In the genomic region with DNA sequence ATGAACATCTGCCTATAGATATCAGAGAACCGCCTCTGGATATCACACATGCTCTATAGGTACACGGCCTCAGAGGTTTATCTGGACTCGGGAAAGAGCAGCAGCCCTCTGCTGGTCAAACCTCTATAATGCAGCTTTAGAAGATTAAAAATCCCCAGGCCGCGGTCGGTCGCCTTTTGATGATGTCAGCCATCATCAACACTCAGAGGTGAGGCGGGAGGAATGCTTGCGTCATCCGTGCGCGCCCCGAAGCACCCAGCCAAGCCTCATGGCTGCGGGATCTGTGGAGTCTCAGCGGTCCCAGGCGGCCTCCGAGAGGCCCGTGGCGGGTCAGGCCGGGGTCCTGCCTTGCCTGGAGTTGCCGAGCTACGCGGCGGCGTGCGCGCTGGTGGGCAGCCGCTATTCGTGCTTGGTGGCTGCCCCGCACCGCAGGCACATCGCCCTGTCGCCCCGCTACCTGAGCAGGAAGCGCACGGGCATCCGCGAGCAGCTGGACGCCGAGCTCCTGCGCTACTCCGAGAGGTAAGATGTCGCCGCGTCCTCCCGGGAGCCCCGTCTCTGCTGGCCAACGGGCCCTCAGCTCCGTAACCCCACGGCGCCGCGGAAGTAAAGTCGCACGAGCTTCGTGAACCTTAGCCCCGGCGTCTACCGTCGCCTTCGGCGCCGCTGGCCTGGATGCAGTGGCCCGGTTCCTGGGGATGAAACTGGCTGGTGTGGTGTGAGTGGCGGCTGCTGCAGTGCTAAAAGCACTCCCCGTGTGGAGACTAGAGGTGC, we compare ENCODE assay signal across 8 mouse cellular contexts. TPM values are rescaled to one million over a fixed set of nuclear protein-coding genes. Genes with fewer than 3 reads are reported as not detected.
DNase-seq lines count a peak whose midpoint lies in the region; ATAC-seq and TF ChIP-seq lines count a peak whose summit lies in the region.

Gene Twistnb, plus strand, starts transcription at position 249 of the 774 bp plus-strand sequence.

- H3K4me1 ChIP-seq in ES-E14 (ENCODE audit: control insufficient read depth in 2 of 2, insufficient read depth in 2 of 2, low read length in 2 of 2, poor library complexity in 1 of 2): peaks cover 10 to 12% of the 10 kb centered on the region in 2 experiments; a peak in 3 of 4 replicates
- peaks cover 7% of the 10 kb centered on the region for H3K4me1 ChIP-seq in forebrain, embryonic 15.5 days
- H3K4me1 ChIP-seq in lung, adult 2 months (ENCODE audit: control insufficient read depth, insufficient read depth, low read length): no peaks in the 10 kb centered on the region; the same call in none of the 2 replicates

- peak; percentile 97 for ATAC-seq in forebrain, embryonic 15.5 days (replicated peaks)
- ATAC-seq in neutrophil, adult 5-6 weeks (ENCODE audit: extremely low read depth, insufficient number of reproducible peaks, low FRiP score, poor library complexity, severe bottlenecking): peak; percentile 92

- H3K27ac ChIP-seq in ES-E14 (ENCODE audit: insufficient read depth, low read depth, low read length, poor library complexity, severe bottlenecking): peak within 1 kb of the TSS; percentile 77
- H3K27ac ChIP-seq in forebrain, embryonic 15.5 days (replicated peaks): peak within 1 kb of the TSS; percentile 72

- H3K9ac ChIP-seq in ES-E14 (ENCODE audit: insufficient read depth, low read depth, low read length, poor library complexity, severe bottlenecking): peak within 1 kb of the TSS; percentile 98
- H3K9ac ChIP-seq in forebrain, embryonic 15.5 days (replicated peaks): peak within 1 kb of the TSS; percentile 85

- intact Hi-C loops in heart, postnatal 25 days (cut with DNase I): loop anchor here (5.0 kb wide), 2 partner anchors 402 to 517 kb away; no protein-coding TSS in a partner anchor

- WGBS in forebrain, embryonic 15.5 days: under 1% methylated on average over 66 of the region's 66 CpGs
- WGBS in lung, adult 2 months: under 1% methylated on average over 66 of the region's 66 CpGs

- DNase-seq in ES-E14 (ENCODE audit: low read depth, low spot score): peak; percentile 98
- DNase-seq in cerebellum, adult 11-12 months: peak; percentile 96
- peak; percentile 88 for DNase-seq in heart, postnatal 25 days (ENCODE audit: low spot score)
- DNase-seq in layer of hippocampus, adult 18-20 months (ENCODE audit: low spot score in 2 of 2): peak; percentile 94 to 99
- DNase-seq in lung, adult 2 months: peak; percentile 96
- peak; percentile 88 to 92 for DNase-seq in thymus, adult 18-20 months

- peak; percentile 50 for TF ChIP-seq CTCF in lung, adult 2 months (IDR thresholded peaks at IDR 0.05; ENCODE audit: insufficient read depth, low read length)

- peak within 1 kb of the TSS; percentile 79 to 98 for H3K4me3 ChIP-seq in ES-E14 (ENCODE audit: insufficient read depth in 1 of 2, low read depth in 1 of 2, low read length in 2 of 2, poor library complexity in 1 of 2, severe bottlenecking in 1 of 2)
- H3K4me3 ChIP-seq in forebrain, embryonic 15.5 days: peak within 1 kb of the TSS; percentile 82
- H3K4me3 ChIP-seq in lung, adult 2 months (replicated peaks; ENCODE audit: extremely low read depth, low read depth, low read length): peak within 1 kb of the TSS; percentile 78

- H3K4me2 ChIP-seq in forebrain, embryonic 15.5 days (replicated peaks): peak within 1 kb of the TSS; percentile 63

- H3K36me3 ChIP-seq in ES-E14 (ENCODE audit: control insufficient read depth, insufficient read depth, low read length, poor library complexity, severe bottlenecking): no peaks in the 10 kb centered on the region
- no peaks in the 10 kb centered on the region for H3K36me3 ChIP-seq in forebrain, embryonic 15.5 days

- in situ Hi-C loops in ES-E14 (cut with MboI; ENCODE audit: low sequenced_read_pairs in 2 of 2, unreplicated experiment in 2 of 2): no loop called here

- TF ChIP-seq POLR2A in lung, adult 2 months (IDR thresholded peaks at IDR 0.05; ENCODE audit: borderline replicate concordance, extremely low read depth, low read depth, low read length): peak; percentile 59; the same call in 1 of the 2 replicates

- no peaks in the 10 kb centered on the region for H3K27me3 ChIP-seq in forebrain, embryonic 15.5 days

- H3K9me3 ChIP-seq in ES-E14 (ENCODE audit: control insufficient read depth, insufficient read depth, low read depth, low read length): no peaks in the 10 kb centered on the region
- no peaks in the 10 kb centered on the region for H3K9me3 ChIP-seq in forebrain, embryonic 15.5 days

TF ChIP-seq in ES-E14, 5 proteins besides CTCF, POLR2A, EP300 and RAD21:
- no peak for TF ChIP-seq MAFK (IDR thresholded peaks at IDR 0.05; ENCODE audit: insufficient read depth, low read depth, low read length)
- TF ChIP-seq ZC3H11A (IDR thresholded peaks at IDR 0.05; ENCODE audit: borderline replicate concordance, low read depth, low read length): peak; percentile 24; the same call in 1 of the 2 replicates
- no peak for TF ChIP-seq ZNF384 (IDR thresholded peaks at IDR 0.05; ENCODE audit: low read depth, low read length)
- peak; percentile 83 for TF ChIP-seq HCFC1 (IDR thresholded peaks at IDR 0.05; ENCODE audit: borderline replicate concordance, insufficient read depth, low read length)
- no peak for TF ChIP-seq CHD2 (IDR thresholded peaks at IDR 0.05; ENCODE audit: low read depth, low read length)

RNA-seq across cellular contexts. Expression of gene Twistnb, which starts in this region (rescaled TPM):
- total RNA-seq in ES-E14 (2012; rRNA removed): 23.0 and 27.6 TPM in 2 replicates
- 48.2 and 50.6 TPM in 2 replicates for polyA plus RNA-seq in forebrain, embryonic 15.5 days (2015; fragmentation: Nextera tagmentation; extraction: Ambion mirVana)
- total RNA-seq in heart, postnatal 25 days (2021): 1 to 10 TPM; 7.4 to 7.5 TPM
- total RNA-seq in layer of hippocampus, adult 18-20 months (2021): 10 to 100 TPM; 13.8 to 15.0 TPM
- polyA plus RNA-seq in lung, adult 2 months (2012; rRNA removed): 22.3 and 42.2 TPM in 2 replicates
- total RNA-seq in neutrophil, adult 5-6 weeks (2017): 54.4 and 56.7 TPM in 2 replicates

Comparison
In these comparisons a context has a peak if more than half of its experiments do, and no peak if none do; other contexts are left out.
1. Peak in every context shown above with its lines: DNase-seq, ATAC-seq, H3K4me3 ChIP-seq and H3K27ac ChIP-seq.